Mouse (Mus musculus): Measurements from ENCODE around the gene Mfng.

The Mfng gene

GRCm38 (mm10) chr15:78755226-78755625 lies 18.0 kb downstream of the Mfng start:
- DNase-seq = no peak

GRCm38 (mm10) chr15:78754144-78754543 lies 19.1 kb downstream of the Mfng start:
- no peak for DNase-seq

- no peak for DNase-seq
These were observed 20.3 kb downstream of the Mfng start for GRCm38 (mm10) chr15:78752991-78753390.

- DNase-seq = no peak
These were observed 22.5 kb downstream of the Mfng start for GRCm38 (mm10) chr15:78750608-78751350.

GRCm38 (mm10) chr15:78749855-78750254 lies 23.4 kb downstream of the Mfng start:
- no peak for DNase-seq

- DNase-seq = peak; percentile 85
These were observed 29.1 kb downstream of the Mfng start for GRCm38 (mm10) chr15:78744206-78744605.

- DNase-seq = no peak
These were observed 30.4 kb downstream of the Mfng start for GRCm38 (mm10) chr15:78742831-78743230.

GRCm38 (mm10) chr15:78740662-78741061 lies 32.6 kb downstream of the Mfng start:
- no peak for DNase-seq

GRCm38 (mm10) chr15:78737146-78737545 lies 36.1 kb downstream of the Mfng start:
- no peak for DNase-seq

GRCm38 (mm10) chr15:78736681-78737100 lies 36.6 kb downstream of the Mfng start:
- no peak for DNase-seq

- DNase-seq = no peak
These were observed 37.1 kb downstream of the Mfng start for GRCm38 (mm10) chr15:78736181-78736579.

GRCm38 (mm10) chr15:78735431-78736180 lies 37.7 kb downstream of the Mfng start:
- no peak for DNase-seq

GRCm38 (mm10) chr15:78731830-78732229 lies 41.4 kb downstream of the Mfng start:
- no peak for DNase-seq

- no peak for DNase-seq
These were observed 42.8 kb downstream of the Mfng start for GRCm38 (mm10) chr15:78730315-78731049.

- no peak for DNase-seq
These were observed 46.6 kb downstream of the Mfng start for GRCm38 (mm10) chr15:78726697-78727096.

- peak; percentile 58 for DNase-seq
These were observed 52.7 kb downstream of the Mfng start for GRCm38 (mm10) chr15:78720532-78720931.

- DNase-seq = peak; percentile 81
These were observed 53.2 kb downstream of the Mfng start for GRCm38 (mm10) chr15:78720094-78720493.

- DNase-seq = no peak
These were observed 53.9 kb downstream of the Mfng start for GRCm38 (mm10) chr15:78719416-78719815.

GRCm38 (mm10) chr15:78718290-78719250 lies 54.7 kb downstream of the Mfng start, which contains the start of gene Elfn2:
Gene Elfn2, minus strand, starts transcription at chr15:78718771.
- no peak for DNase-seq

- DNase-seq = no peak
These were observed 56.3 kb downstream of the Mfng start for GRCm38 (mm10) chr15:78716936-78717335.

- DNase-seq = no peak
These were observed 57.4 kb downstream of the Mfng start for GRCm38 (mm10) chr15:78715856-78716255.

GRCm38 (mm10) chr15:78713751-78714150 lies 59.5 kb downstream of the Mfng start:
- no peak for DNase-seq

Data from lung, postnatal 36 days (tissue).